Mouse (Mus musculus) neural tube, embryonic 12.5 days (tissue): Measurements from ENCODE around the gene Mcam. TPM values are rescaled to one million over a fixed set of nuclear protein-coding genes. Genes with fewer than 3 reads are reported as not detected.

ENCODE experiments used
- ATAC-seq: fragments of 200-750 bp; cut with Nextera tagmentation; 2 replicates; pipeline ENCODE4 v1.8.0; 2017; ENCODE audit warnings: low read depth, mild to moderate bottlenecking, moderate TSS enrichment, moderate library complexity; ENCODE audit not compliant: low FRiP score
- H3K27ac ChIP-seq: fragments of 300-500 bp; sonication (generic); 2 replicates; pipeline ENCODE4 v1.5.1; 2016
- H3K27me3 ChIP-seq: fragments of 300-500 bp; sonication (generic); replicated peaks from 2 replicates; pipeline ENCODE4 v1.6.1; 2016; ENCODE audit warnings: mild to moderate bottlenecking
- H3K36me3 ChIP-seq: fragments of 300-500 bp; sonication (generic); 2 replicates; pipeline ENCODE4 v1.6.1; 2016; ENCODE audit warnings: mild to moderate bottlenecking
- H3K4me1 ChIP-seq: fragments of 300-500 bp; sonication (generic); 2 replicates; pipeline ENCODE4 v1.6.1; 2016
- H3K4me2 ChIP-seq: fragments of 300-500 bp; sonication (generic); replicated peaks from 2 replicates; pipeline ENCODE4 v1.6.1; 2016; ENCODE audit warnings: mild to moderate bottlenecking
- H3K4me3 ChIP-seq: fragments of 300-500 bp; sonication (generic); 2 replicates; pipeline ENCODE4 v1.5.1; 2016
- H3K9ac ChIP-seq: fragments of 300-500 bp; sonication (generic); 2 replicates; pipeline ENCODE4 v1.6.1; 2016; ENCODE audit warnings: mild to moderate bottlenecking
- H3K9me3 ChIP-seq: fragments of 300-500 bp; sonication (generic); 2 replicates; pipeline ENCODE4 v1.6.1; 2016; ENCODE audit warnings: mild to moderate bottlenecking
- WGBS: fragments of 180-500 bp; shearing (Covaris S2); methylation state at CpG from one replicate; pipeline ENCODE4 v1.1.7; 2016; 5-methylcytosine and 5-hydroxymethylcytosine counted together
- polyA plus RNA-seq: library from polyadenylated mRNA; unstranded; fragments of >200 nt; fragmentation: Nextera tagmentation; extraction: Ambion mirVana; gene quantifications from 2 replicates; pipeline ENCODE4 v1.2.1, GENCODE M21; 2016

Mcam gene
- polyA plus RNA-seq, 1 experiment from 2014 or later, result 19.4 TPM

- Histone ChIP-seq H3K9ac (no peak overlapping the region), H3K4me2 (no peak overlapping the region), H3K9me3 (no peaks in the 10 kb centered on the region), H3K4me3 (no peak overlapping the region), H3K27me3 (no peaks in the 10 kb centered on the region), H3K4me1 (no peaks in the 10 kb centered on the region), H3K36me3 (no peaks in the 10 kb centered on the region), H3K27ac (no peak overlapping the region)
- 85% methylated on average over 3 of the region's 3 CpGs for WGBS
- no peak for ATAC-seq
Measured at GRCm38 (mm10) chr9:44191166-44191565, 56.9 kb downstream of the Mcam start.

- Histone ChIP-seq H3K27ac (no peak overlapping the region), H3K9ac (no peak overlapping the region), H3K27me3 (no peaks in the 10 kb centered on the region), H3K4me2 (no peak overlapping the region), H3K4me1 (no peaks in the 10 kb centered on the region), H3K9me3 (no peaks in the 10 kb centered on the region), H3K36me3 (no peaks in the 10 kb centered on the region), H3K4me3 (no peak overlapping the region)
- 96% methylated on average over 3 of the region's 3 CpGs for whole genome bisulfite sequencing
- ATAC-seq, result no peak
Measured at GRCm38 (mm10) chr9:44192312-44192711, 58.0 kb downstream of the Mcam start.

Other genes with a start within 250 kb of the Mcam start
- gene Thy1, start 91.1 kb upstream of the Mcam start, polyA plus RNA-seq, result 0.33 and 0.91 TPM in 2 replicates
- gene Usp2, start 67.4 kb upstream of the Mcam start, polyA plus RNA-seq, result 9.1 and 9.3 TPM in 2 replicates
- 0.18 TPM in 1 of 2 replicates, not detected in the other for gene Mfrp, start 32.7 kb upstream of the Mcam start, polyA plus RNA-seq
- 0.43 and 0.74 TPM in 2 replicates for gene C1qtnf5, start 27.2 kb upstream of the Mcam start, polyA plus RNA-seq
- 0.18 and 0.51 TPM in 2 replicates for gene Gm49380, start 21.0 kb upstream of the Mcam start, polyA plus RNA-seq
- gene Rnf26, start 21.0 kb upstream of the Mcam start, polyA plus RNA-seq, result 57.4 and 59.2 TPM in 2 replicates
- gene Cbl, start 99.6 kb downstream of the Mcam start, polyA plus RNA-seq, result 22.1 and 25.5 TPM in 2 replicates
- gene Ccdc153, start 106.2 kb downstream of the Mcam start, polyA plus RNA-seq, result not detected in 2 replicates
- gene Pdzd3, start 117.0 kb downstream of the Mcam start, polyA plus RNA-seq, result 0.09 and 0.14 TPM in 2 replicates
- 3.7 and 3.8 TPM in 2 replicates for gene Nlrx1, start 134.1 kb downstream of the Mcam start, polyA plus RNA-seq
- gene Abcg4, start 154.1 kb downstream of the Mcam start, polyA plus RNA-seq, result 12.2 and 13.8 TPM in 2 replicates
- 31.2 and 33.5 TPM in 2 replicates for gene Hinfp, start 171.2 kb downstream of the Mcam start, polyA plus RNA-seq
- 25.3 and 26.9 TPM in 2 replicates for gene C2cd2l, start 185.8 kb downstream of the Mcam start, polyA plus RNA-seq
- 34.6 and 39.1 TPM in 2 replicates for gene Dpagt1, start 191.6 kb downstream of the Mcam start, polyA plus RNA-seq
- 281 and 302 TPM in 2 replicates for gene H2afx, start 200.2 kb downstream of the Mcam start, polyA plus RNA-seq
- 92.8 and 95.0 TPM in 2 replicates for gene Hmbs, start 209.8 kb downstream of the Mcam start, polyA plus RNA-seq
- 36.9 and 37.8 TPM in 2 replicates for gene Vps11, start 227.2 kb downstream of the Mcam start, polyA plus RNA-seq
- 31.0 and 33.0 TPM in 2 replicates for gene Hyou1, start 245.0 kb downstream of the Mcam start, polyA plus RNA-seq